Mouse (Mus musculus): ENCODE results near the gene Abl2.

- TF ChIP-seq CTCF (IDR thresholded peaks at IDR 0.05; ENCODE audit: low read depth, low read length) = no peak
- TF ChIP-seq GATA1 (IDR thresholded peaks at IDR 0.05; ENCODE audit: borderline replicate concordance, low read length) = no peak
- TF ChIP-seq POLR2AphosphoS5 (IDR thresholded peaks at IDR 0.05; ENCODE audit: insufficient replicate concordance, low read depth, low read length) = no peak
- TF ChIP-seq TAL1 (conservative IDR thresholded peaks at IDR 0.05; ENCODE audit: low read depth, low read length) = no peak
Observed at GRCm38 (mm10) chr1:156593267-156593666, 34.7 kb downstream of the Abl2 start.

Measured in G1E (cell line).